Mouse (Mus musculus): ENCODE data around the gene Chst3. TPM values are rescaled to one million over a fixed set of nuclear protein-coding genes. Genes with fewer than 3 reads are reported as not detected.
"Not testable (repeated sequence)": the region's sequence is repeated elsewhere in the genome, so short reads cannot be mapped to it uniquely, and the experiment has no call there.

The Chst3 gene
- polyA plus RNA-seq, 1 experiment from 2014 or later = 2.5 TPM

DNA sequence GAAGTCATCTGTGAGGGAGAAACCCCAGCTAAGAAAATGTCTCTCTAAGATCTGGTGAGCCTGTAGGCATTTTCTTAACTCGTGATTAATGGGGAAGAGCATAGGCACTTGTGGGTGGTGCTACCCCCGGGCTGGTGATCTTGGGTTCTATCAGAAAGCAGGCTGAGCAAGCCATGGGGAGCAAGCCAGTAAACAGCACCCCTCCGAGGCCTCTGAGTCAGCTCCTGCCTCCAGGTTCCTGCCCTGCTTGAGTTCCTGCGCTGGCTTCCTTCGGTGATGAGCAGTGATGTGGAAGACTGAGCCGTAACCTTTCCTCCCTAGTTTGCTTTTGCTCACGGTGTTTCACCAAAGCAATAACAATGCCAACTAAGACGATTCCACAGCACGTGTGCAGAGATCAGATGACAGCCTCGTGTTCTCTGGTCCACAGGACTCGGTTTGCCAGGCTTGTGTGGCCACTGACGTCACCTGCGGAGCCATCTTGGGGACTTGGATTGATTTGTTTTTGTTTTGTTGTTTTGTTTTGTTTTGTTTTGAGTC lies 31.4 kb upstream of the Chst3 start:
- no peaks in the 10 kb centered on the region for H3K27me3 ChIP-seq
- no peak overlapping the region for H3K4me2 ChIP-seq (replicated peaks)
- 80% methylated on average over 13 of the region's 13 CpGs for WGBS
- no peak overlapping the region for H3K9ac ChIP-seq (replicated peaks)
- H3K4me1 ChIP-seq = no peaks in the 10 kb centered on the region
- H3K9me3 ChIP-seq = no peaks in the 10 kb centered on the region
- no peak overlapping the region for H3K27ac ChIP-seq (replicated peaks)
- H3K4me3 ChIP-seq = no peak overlapping the region
- no peaks in the 10 kb centered on the region for H3K36me3 ChIP-seq
- no peak for ATAC-seq (ENCODE audit: low FRiP score, low read depth)

DNA sequence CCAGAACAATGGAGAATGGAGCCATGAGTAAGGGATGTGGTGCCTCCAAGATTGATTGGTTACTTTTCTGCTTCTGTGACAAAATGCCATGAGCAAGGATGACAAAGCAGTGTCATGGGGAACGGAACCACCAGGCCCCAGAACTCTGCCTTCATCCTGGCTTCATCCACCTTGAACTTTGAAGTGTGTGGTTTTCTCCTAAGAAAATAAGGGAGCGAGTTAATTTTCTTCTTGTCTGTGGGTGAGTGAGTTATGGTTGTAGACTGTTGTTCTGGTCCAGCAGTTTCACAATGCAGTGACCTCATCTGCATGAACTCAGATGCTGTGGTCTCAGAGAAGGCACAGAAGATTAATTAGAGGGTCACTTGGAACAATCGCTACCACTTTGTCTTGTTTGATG lies 29.3 kb upstream of the Chst3 start:
- not testable (repeated sequence) for H3K4me3 ChIP-seq; H3K4me1 ChIP-seq; H3K36me3 ChIP-seq; H3K4me2 ChIP-seq (replicated peaks); ATAC-seq (ENCODE audit: low FRiP score, low read depth); H3K27me3 ChIP-seq; H3K27ac ChIP-seq (replicated peaks); H3K9ac ChIP-seq (replicated peaks); H3K9me3 ChIP-seq
- WGBS = 94% methylated on average over 3 of the region's 3 CpGs

DNA sequence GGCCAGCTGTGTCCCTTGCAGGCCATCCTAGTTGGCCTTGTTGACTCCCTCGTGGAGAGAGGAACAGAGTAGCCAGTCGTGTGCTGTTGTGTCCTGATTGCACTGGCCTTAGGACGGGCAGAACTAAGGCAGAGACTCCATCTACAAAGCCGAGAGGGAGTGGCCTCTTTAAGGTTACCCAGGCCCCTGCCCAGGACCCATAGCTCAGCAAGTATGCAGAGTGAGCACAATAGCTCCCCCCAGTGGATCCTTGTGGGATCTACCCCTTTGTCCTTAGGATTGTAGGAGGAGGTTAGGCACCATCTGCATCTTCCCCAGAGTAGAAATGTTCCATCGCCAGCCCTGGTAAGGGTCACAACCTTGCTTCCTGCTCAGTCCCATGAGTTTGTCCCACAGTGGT lies 27.5 kb upstream of the Chst3 start:
- no peak overlapping the region for H3K27ac ChIP-seq (replicated peaks)
- WGBS = 39% methylated on average over 5 of the region's 5 CpGs
- ATAC-seq (ENCODE audit: low FRiP score, low read depth) = no peak
- no peaks in the 10 kb centered on the region for H3K27me3 ChIP-seq
- H3K4me3 ChIP-seq = no peak overlapping the region
- H3K36me3 ChIP-seq = no peaks in the 10 kb centered on the region
- peaks cover 3% of the 10 kb centered on the region; the same call in 1 of the 2 replicates for H3K9me3 ChIP-seq
- no peak overlapping the region for H3K4me2 ChIP-seq (replicated peaks)
- no peak overlapping the region for H3K9ac ChIP-seq (replicated peaks)
- H3K4me1 ChIP-seq = no peaks in the 10 kb centered on the region

DNA sequence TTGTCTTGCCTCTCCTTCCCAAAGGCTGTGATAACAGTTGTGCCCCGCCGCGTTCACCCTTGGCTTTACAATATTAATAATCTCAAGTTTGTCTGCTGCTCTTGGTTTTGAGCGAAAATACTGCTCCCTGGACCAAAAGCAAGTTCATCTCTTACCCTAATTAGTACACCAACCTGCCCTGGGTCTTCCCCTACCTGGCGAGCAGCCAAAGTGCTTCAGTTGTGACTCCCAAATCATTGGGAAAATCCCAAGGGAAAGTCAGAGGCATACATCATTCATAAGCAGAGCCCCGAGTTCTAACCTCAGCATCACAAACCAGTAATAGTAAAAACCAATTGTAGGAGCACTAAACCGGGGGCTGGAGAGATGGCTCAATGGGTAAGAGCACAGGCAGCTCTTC lies 26.6 kb upstream of the Chst3 start:
- Histone ChIP-seq H3K9ac (replicated peaks) (no peak overlapping the region), H3K27ac (replicated peaks) (no peak overlapping the region), H3K36me3 (no peaks in the 10 kb centered on the region), H3K4me2 (replicated peaks) (no peak overlapping the region), H3K4me1 (no peaks in the 10 kb centered on the region), H3K9me3 (peaks cover 3% of the 10 kb centered on the region; the same call in 1 of the 2 replicates), H3K27me3 (no peaks in the 10 kb centered on the region), H3K4me3 (no peak overlapping the region)
- WGBS = 85% methylated on average over 7 of the region's 7 CpGs
- ATAC-seq (ENCODE audit: low FRiP score, low read depth) = no peak

DNA sequence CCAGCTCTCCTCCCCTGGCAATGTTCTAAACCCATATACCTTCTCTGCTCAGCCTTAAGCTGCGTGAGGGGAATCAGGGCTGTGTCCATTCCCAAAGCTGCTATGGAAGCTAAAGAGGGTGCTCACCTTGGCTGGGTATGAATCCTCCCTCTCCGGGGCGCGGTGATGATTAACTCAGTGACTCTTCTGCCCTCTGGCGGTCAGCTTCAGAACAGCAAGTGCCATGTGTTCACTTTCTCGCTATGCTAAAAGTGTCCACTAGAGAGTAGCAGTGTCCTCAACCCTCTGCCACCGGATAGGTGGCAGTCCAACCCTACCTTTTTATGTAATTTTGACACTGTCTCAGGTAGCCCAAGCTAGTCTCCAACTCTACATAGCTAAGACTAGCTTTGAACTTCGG lies 26.0 kb upstream of the Chst3 start:
- Histone ChIP-seq H3K4me1 (no peaks in the 10 kb centered on the region), H3K9me3 (peaks cover 3% of the 10 kb centered on the region; the same call in 1 of the 2 replicates), H3K4me3 (no peak overlapping the region), H3K36me3 (no peaks in the 10 kb centered on the region), H3K27ac (replicated peaks) (no peak overlapping the region), H3K9ac (replicated peaks) (no peak overlapping the region), H3K27me3 (no peaks in the 10 kb centered on the region), H3K4me2 (replicated peaks) (no peak overlapping the region)
- WGBS = 2% methylated on average over 8 of the region's 8 CpGs
- ATAC-seq (ENCODE audit: low FRiP score, low read depth) = peak; percentile 56; the same call in 1 of the 2 replicates

DNA sequence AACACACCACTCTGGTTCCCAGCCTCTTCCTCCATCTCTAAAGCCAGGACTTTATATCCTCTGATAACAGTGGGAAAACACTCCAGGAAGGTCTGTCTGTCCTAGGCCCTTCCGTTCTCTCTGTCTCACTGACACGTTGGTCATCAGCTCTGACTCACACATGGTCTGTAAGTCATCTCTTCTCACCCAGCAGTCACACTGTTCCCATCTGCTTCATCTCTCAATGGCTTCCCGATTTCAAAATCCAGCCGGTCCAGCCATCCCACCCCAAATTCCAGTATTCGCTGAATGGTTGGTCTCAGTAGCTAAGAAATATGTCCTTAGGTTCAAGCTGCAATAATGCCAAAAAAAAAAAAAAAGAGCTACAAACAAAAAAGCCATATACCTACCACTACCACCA lies 24.9 kb upstream of the Chst3 start:
- 96% methylated on average over 5 of the region's 5 CpGs for WGBS
- Histone ChIP-seq H3K27ac (replicated peaks) (no peak overlapping the region), H3K4me1 (no peaks in the 10 kb centered on the region), H3K9ac (replicated peaks) (no peak overlapping the region), H3K36me3 (no peaks in the 10 kb centered on the region), H3K4me2 (replicated peaks) (no peak overlapping the region), H3K9me3 (peaks cover 3% of the 10 kb centered on the region; the same call in 1 of the 2 replicates), H3K27me3 (no peaks in the 10 kb centered on the region), H3K4me3 (no peak overlapping the region)
- no peak for ATAC-seq (ENCODE audit: low FRiP score, low read depth)

DNA sequence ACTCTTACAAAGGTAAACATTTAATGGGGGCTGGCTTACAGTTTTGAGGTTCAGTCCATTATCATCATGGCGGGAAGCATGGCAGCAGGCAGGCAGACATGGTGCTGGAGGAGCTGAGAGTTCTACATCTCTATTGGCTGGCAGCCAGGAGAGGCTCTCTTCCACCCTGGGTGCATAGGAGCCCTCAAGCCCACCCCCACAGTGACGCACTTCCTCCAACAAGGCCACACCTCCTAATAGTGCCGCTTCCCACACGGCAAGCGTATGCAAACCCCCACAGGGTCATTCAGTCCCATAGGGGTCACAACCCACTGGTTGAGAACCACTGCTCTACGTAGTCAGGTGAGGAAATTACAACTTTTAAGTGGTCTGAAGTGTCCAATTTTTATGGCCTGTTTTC lies 21.4 kb upstream of the Chst3 start:
- no peak for ATAC-seq (ENCODE audit: low FRiP score, low read depth)
- H3K9me3 ChIP-seq = peaks cover 3% of the 10 kb centered on the region; the same call in 1 of the 2 replicates
- H3K36me3 ChIP-seq = no peaks in the 10 kb centered on the region
- H3K4me3 ChIP-seq = no peak overlapping the region
- no peaks in the 10 kb centered on the region for H3K27me3 ChIP-seq
- WGBS = 86% methylated on average over 6 of the region's 6 CpGs
- no peak overlapping the region for H3K4me2 ChIP-seq (replicated peaks)
- H3K27ac ChIP-seq (replicated peaks) = no peak overlapping the region
- no peak overlapping the region for H3K9ac ChIP-seq (replicated peaks)
- no peaks in the 10 kb centered on the region for H3K4me1 ChIP-seq

DNA sequence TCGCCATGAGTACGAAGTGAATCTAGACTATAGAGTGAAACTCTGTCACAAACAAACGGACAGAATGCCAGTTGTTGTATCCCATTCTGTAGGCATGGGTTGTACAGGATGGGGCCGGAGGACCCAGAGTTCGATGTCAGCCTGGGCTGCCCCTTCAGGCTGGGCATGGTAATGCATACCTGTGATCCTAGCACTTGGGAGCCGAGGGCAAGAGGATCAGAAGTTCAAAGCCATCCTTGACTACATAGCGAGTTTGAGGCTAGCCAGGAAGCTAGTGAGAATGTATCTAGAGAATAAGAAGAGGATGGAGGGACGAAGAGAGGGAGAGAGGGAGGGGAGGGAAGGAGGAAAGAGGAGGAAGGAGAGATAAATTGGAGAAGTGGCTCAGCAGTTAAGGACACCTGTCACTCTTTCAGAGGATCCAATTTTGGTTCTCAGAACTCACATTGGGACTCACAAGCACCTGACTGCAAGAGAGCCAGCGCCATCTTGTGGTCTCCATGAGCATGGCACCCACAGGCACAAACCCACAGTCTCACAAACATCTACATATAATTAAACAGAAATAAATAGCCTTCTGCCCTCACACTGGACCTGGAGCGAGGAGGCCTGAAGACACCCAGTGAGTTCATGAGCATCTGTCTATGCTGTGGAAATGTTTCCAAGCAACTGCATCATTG lies 18.6 kb upstream of the Chst3 start:
- no peaks in the 10 kb centered on the region for H3K27me3 ChIP-seq
- no peaks in the 10 kb centered on the region for H3K9me3 ChIP-seq
- no peak overlapping the region for H3K9ac ChIP-seq (replicated peaks)
- no peak overlapping the region for H3K4me3 ChIP-seq
- H3K4me2 ChIP-seq (replicated peaks) = no peak overlapping the region
- ATAC-seq (ENCODE audit: low FRiP score, low read depth) = no peak
- H3K4me1 ChIP-seq = no peaks in the 10 kb centered on the region
- no peaks in the 10 kb centered on the region for H3K36me3 ChIP-seq
- 67% methylated on average over 10 of the region's 10 CpGs for WGBS
- no peak overlapping the region for H3K27ac ChIP-seq (replicated peaks)

DNA sequence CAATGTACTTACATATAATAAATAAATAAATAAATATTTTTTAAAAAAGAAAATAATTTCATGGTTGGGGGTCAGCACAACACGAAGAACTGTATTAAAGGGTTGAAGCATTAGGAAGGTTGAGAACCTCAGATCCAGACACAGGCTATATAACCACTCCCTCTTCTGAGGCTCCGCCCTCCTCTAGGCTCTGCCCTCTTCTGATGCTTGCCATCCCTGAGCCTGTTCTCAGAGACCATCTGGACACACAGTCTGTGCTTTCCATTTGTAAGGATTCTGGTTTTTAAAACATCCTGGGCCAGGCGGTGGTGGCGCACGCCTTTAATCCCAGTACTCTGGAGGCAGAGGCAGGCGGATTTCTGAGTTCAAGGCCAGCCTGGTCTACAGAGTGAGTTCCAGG lies 16.8 kb upstream of the Chst3 start:
- not testable (repeated sequence) for H3K36me3 ChIP-seq; ATAC-seq (ENCODE audit: low FRiP score, low read depth); H3K4me1 ChIP-seq; H3K27ac ChIP-seq (replicated peaks); H3K4me3 ChIP-seq; H3K9ac ChIP-seq (replicated peaks); H3K27me3 ChIP-seq; H3K9me3 ChIP-seq; H3K4me2 ChIP-seq (replicated peaks)
- 96% methylated on average over 6 of the region's 6 CpGs for WGBS

DNA sequence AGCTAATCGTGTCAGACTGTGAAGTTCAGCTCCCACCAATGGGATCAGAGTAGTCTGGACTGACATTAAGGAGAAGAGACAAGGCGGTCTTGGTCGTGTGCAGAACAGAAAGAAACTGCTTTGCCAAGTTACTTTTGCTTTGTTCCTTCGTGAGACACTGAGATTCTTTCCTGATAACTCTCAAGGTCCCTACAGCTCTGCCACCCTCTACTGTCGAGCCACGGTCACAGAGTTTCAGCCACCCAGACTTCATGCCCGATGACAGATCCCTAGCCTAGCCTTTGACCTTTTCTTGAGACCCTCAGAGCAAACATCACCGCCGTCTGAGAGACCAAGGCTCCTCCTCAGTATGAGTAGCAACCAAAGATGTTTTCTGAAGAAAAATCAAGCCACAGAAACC lies 14.9 kb upstream of the Chst3 start:
- no peaks in the 10 kb centered on the region for H3K36me3 ChIP-seq
- H3K4me3 ChIP-seq = no peak overlapping the region
- 86% methylated on average over 9 of the region's 9 CpGs for WGBS
- no peak for ATAC-seq (ENCODE audit: low FRiP score, low read depth)
- no peaks in the 10 kb centered on the region for H3K9me3 ChIP-seq
- no peak overlapping the region for H3K27ac ChIP-seq (replicated peaks)
- no peak overlapping the region for H3K9ac ChIP-seq (replicated peaks)
- H3K4me2 ChIP-seq (replicated peaks) = no peak overlapping the region
- H3K27me3 ChIP-seq = no peaks in the 10 kb centered on the region
- no peaks in the 10 kb centered on the region for H3K4me1 ChIP-seq

DNA sequence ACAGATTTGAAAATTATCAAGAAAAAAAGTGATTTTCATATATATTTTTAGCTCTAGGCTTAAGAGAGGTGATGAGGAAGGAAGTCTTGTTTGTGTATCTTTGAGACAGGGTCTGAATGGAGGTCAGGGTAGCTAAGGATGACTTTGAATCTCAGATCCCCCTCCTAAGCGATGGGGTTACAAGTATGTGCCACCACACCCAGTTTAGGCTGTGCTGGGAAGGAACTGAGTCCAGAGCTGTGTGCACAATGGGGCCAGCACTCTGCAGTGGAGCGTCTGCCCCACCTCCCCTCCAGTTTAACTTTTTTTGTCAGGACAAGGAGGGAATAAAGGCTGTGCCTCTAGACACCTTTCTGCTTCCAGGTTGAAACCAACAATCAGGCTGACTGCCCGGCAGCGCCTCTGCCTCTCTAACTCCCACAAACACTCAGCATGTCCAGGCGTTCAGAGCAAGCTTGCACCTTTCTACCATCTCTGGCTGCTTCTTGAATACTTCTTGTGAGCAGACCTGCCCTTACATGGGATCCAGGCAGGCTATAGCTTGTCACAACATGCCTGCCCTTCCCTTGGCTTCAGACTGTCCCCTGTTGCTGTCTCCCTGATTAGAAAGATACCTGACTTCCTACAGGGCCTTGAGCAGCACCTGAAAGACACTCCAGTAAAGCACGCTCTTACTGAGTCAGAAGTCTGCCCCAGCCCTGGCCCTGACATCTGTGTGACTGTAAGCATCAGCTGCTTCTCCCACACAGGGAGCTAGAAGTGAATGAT lies 11.4 kb upstream of the Chst3 start:
- Histone ChIP-seq H3K27me3 (no peaks in the 10 kb centered on the region), H3K9me3 (no peaks in the 10 kb centered on the region), H3K4me1 (no peaks in the 10 kb centered on the region), H3K4me2 (replicated peaks) (no peak overlapping the region), H3K9ac (replicated peaks) (no peak overlapping the region), H3K27ac (replicated peaks) (no peak overlapping the region), H3K4me3 (no peak overlapping the region), H3K36me3 (no peaks in the 10 kb centered on the region)
- 78% methylated on average over 6 of the region's 6 CpGs for WGBS
- ATAC-seq (ENCODE audit: low FRiP score, low read depth) = no peak

DNA sequence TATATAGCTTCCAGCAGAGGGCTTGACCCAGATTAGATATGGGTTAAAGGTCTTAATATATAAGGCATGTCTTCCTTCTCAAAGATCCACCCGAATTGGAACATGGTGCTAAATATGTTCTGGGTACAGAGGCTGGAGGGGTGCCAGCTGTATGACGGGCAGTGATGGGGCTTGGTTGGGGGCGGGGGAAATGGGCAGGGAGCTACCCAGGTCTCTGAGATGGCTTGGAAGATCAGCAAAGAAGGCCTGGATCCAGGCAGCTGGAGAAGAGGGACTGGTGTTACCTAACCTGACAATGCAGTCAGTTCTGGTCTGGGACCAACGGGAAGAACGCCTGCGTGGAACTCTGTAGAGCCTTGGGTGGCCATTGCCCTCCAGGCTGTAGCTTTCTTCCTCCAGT lies 10.1 kb upstream of the Chst3 start:
- H3K4me3 ChIP-seq = no peak overlapping the region
- H3K9ac ChIP-seq (replicated peaks) = no peak overlapping the region
- ATAC-seq (ENCODE audit: low FRiP score, low read depth) = no peak
- no peak overlapping the region for H3K4me2 ChIP-seq (replicated peaks)
- WGBS = 88% methylated on average over 6 of the region's 6 CpGs
- H3K36me3 ChIP-seq = no peaks in the 10 kb centered on the region
- H3K9me3 ChIP-seq = no peaks in the 10 kb centered on the region
- no peaks in the 10 kb centered on the region for H3K4me1 ChIP-seq
- H3K27me3 ChIP-seq = no peaks in the 10 kb centered on the region
- no peak overlapping the region for H3K27ac ChIP-seq (replicated peaks)

Measured in midbrain, embryonic 12.5 days (tissue).